Mouse (Mus musculus) macrophage (primary cell): Measurements from ENCODE around the gene Zscan29. TPM values are rescaled to one million over a fixed set of nuclear protein-coding genes. Genes with fewer than 3 reads are reported as not detected.
A peak's percentile ranks its signal among the peaks of the same experiment; 100 is the strongest.

Experiments
- H3K27ac ChIP-seq: fragments of 350-480 bp; formaldehyde crosslinking; 2 replicates; pipeline ENCODE4 v1.9.0; 2021
- H3K36me3 ChIP-seq: fragments of 350-480 bp; formaldehyde crosslinking; 2 replicates; pipeline ENCODE4 v1.9.0; 2021; ENCODE audit errors: inconsistent target
- H3K4me3 ChIP-seq: fragments of 350-480 bp; formaldehyde crosslinking; 2 replicates; pipeline ENCODE4 v1.9.0; 2021; ENCODE audit errors: inconsistent target
- H3K79me2 ChIP-seq: fragments of 350-480 bp; formaldehyde crosslinking; 2 replicates; pipeline ENCODE4 v1.9.0; 2021; ENCODE audit errors: inconsistent target
- WGBS: methylation state at CpG from one replicate; pipeline ENCODE4 v1.1.7; 2026; ENCODE audit warnings: inconsistent platforms; ENCODE audit not compliant: missing documents; 5-methylcytosine and 5-hydroxymethylcytosine counted together
- polyA plus RNA-seq: library from polyadenylated mRNA; stranded (reverse); fragments of 250-400 nt; gene quantifications from 3 replicates; pipeline ENCODE4 v1.2.4, GENCODE M21; 2018; ENCODE audit warnings: inconsistent platforms
- total RNA-seq, 78 experiments: library from RNA; depleted of rRNA; stranded (reverse); fragments of 250-400 nt; gene quantifications; 1 replicate in 9 of 78; 2 replicates in 24 of 78; 3 replicates in 43 of 78; 4 replicates in 2 of 78; pipeline ENCODE4 v1.2.4; 2018; ENCODE audit warnings: inconsistent platforms in 56 of 78

The Zscan29 gene
- 100 to 1,000 TPM in 3 of 26 experiments, 10 to 100 TPM in 23; 11.4 to 113 (median 39.8) TPM for total RNA-seq (2018; cell fraction: chromatin; rRNA removed)
- total RNA-seq (2018; cell fraction: cytosol; rRNA removed) = 10 to 100 TPM in 24 of 26 experiments, 1 to 10 TPM in 2; 7.3 to 55.0 (median 29.3) TPM
- total RNA-seq (2018; cell fraction: nucleus; rRNA removed) = 100 to 1,000 TPM in 1 of 26 experiments, 10 to 100 TPM in 25; 11.2 to 104 (median 47.3) TPM
- 16.2 to 24.6 TPM (median 22.3 TPM) in 3 replicates for polyA plus RNA-seq

DNA sequence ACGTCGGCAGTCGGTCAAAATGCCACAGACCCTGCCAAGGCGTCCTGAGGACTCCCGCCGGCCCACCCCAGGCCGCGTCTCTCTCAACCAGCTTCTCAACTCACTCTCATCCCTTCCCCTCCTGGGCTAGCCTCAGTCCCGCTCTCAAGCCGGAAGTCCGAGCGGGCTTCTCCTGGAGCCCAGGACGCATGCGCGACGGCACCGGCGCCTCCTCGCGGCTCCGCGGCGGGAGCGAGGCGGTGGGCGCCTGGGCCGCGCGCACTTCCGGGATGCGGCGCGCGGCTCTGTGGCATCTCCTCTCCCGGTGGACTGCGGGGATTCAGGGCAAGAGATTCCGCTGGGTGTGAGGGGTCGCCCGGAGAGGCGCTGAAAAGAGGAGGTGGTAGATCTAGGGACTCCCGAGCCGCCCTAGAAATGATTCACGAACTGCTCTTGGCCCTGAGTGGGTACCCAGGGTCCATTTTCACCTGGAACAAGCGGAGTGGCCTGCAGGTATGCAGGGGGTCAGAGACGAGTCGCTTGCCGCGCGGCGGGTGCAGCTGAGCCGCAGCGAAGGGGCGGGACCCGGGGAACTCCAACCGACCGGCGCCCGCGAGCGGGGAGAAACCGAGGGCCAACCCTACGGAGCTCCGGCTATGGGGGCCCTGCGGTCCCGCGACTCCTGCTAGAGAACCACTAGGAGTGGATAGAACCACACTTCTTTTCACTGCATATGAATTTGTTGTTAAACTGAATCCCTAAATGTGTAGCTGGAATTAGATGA is at the start of gene Zscan29:
TSS of gene Zscan29 (minus strand) at position 146 of the 763 bp plus-strand sequence.
- peak within 1 kb of the TSS; percentile 77 for H3K27ac ChIP-seq
- peaks cover 33% of the 10 kb centered on the region for H3K36me3 ChIP-seq
- peak within 1 kb of the TSS; percentile 77 for H3K4me3 ChIP-seq
- 1% methylated on average over 66 of the region's 66 CpGs for WGBS
- peaks cover 76% of the 10 kb centered on the region for H3K79me2 ChIP-seq

DNA sequence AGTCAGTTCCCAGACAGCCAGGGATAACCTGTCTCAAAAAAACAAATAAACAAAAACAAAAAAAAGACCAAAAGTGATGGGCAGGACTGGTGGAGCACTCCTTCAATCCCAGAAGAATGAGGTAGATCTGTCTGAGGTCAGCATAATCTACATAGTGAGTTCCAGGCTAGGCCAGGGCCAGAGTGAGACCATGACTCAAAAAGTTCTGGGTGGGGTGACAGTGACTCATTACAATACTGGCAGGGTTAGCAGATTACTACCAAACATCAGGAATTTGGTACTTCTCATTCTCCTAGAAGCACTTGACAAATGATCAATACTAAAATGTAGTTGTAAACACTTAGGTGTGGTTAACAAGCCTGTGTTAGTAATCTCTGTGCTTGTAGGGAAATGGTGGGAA is 49.1 kb upstream of the Zscan29 start:
- Histone ChIP-seq H3K4me3 (no peak overlapping the region), H3K79me2 (no peaks in the 10 kb centered on the region), H3K36me3 (peaks cover 14% of the 10 kb centered on the region; the same call in 1 of the 2 replicates), H3K27ac (no peak overlapping the region)

DNA sequence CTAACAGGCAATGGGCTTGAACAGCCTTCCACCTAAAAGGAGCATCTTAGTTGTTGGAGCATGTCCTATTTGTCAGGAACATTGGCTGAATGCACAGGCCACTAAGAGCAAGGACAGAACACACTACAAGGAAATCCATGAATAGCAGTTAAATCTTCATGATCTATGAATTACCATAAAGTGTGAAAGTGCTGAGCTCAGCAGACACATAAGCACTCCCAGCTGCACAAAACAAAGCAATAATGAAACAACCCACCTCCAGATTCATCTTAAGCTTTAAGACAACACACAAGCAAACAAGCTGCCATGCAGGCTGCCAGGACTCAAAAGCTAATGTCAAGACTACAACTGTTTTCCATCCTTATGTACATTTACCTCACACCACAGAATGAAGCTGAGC is 48.3 kb upstream of the Zscan29 start:
- no peak overlapping the region for H3K4me3 ChIP-seq
- no peaks in the 10 kb centered on the region for H3K79me2 ChIP-seq
- H3K36me3 ChIP-seq = peaks cover 14% of the 10 kb centered on the region; the same call in 1 of the 2 replicates
- H3K27ac ChIP-seq = no peak overlapping the region

DNA sequence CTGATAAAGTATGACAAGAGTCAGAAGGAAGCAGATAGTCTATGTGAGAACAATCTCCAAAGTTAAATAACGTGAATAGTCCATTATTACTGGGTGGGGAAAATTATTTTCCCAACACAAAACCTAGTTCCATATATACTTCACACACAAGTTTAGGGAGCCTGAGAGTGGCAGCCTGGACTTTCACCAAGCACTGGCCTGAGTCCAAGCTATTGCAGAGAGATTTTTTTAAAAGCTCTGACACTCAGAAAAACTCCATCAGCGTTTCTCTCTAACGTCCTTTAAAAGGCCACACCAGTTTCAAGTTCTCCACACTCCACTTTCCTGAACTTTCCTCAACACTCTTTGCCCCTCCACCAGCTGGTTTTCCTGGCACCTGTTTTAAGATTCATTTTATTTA is 43.6 kb upstream of the Zscan29 start:
- H3K79me2 ChIP-seq = no peaks in the 10 kb centered on the region
- 88% methylated on average over 3 of the region's 3 CpGs for WGBS
- H3K4me3 ChIP-seq = no peak overlapping the region
- H3K36me3 ChIP-seq = peaks cover 25% of the 10 kb centered on the region; the same call in 1 of the 2 replicates
- no peak overlapping the region for H3K27ac ChIP-seq

DNA sequence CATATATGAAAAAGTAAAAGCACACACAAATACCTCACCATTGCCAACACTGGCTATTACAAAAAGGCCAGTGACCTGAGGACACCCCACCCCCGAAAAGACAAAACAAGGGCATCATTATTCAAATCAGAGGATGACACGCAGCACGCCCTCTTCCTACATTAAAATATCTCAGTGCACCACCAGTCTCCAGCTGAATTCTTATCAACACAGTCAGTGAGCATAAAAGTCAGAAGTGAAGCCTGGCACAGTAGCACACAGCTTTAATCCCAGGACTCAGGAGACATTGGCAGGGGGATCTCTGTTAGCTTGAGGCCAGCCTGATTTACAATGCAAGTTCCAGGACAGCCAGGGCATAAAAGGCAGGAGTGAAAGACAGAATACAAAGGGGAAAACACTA is 35.6 kb upstream of the Zscan29 start:
- Histone ChIP-seq H3K4me3 (no peak overlapping the region), H3K27ac (no peak overlapping the region), H3K36me3 (peaks cover 62% of the 10 kb centered on the region; the same call in 1 of the 2 replicates), H3K79me2 (no peaks in the 10 kb centered on the region)
- 97% methylated on average over 3 of the region's 3 CpGs for WGBS

DNA sequence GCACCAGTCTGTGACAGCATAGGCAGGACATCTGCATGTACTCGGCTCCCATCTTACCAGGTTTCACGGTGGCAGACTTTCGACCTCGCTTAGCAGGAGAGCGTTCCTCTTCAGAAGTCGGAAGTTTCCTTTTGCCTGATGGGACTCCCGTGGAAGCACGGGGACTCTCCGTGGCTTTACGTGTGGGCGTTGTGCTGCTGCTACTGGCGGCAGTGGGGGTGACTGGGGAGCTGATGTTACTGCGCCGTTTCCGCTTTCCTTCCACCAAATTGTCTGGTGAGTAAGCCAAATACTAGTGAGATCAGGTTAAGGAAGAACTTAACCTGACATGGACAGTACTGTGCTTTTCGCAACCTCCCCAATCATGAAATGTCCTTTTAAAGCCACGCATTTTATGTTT is 33.4 kb upstream of the Zscan29 start:
- no peak overlapping the region for H3K27ac ChIP-seq
- 94% methylated on average over 17 of the region's 17 CpGs for WGBS
- no peak overlapping the region for H3K4me3 ChIP-seq
- H3K36me3 ChIP-seq = peaks cover 65% of the 10 kb centered on the region
- no peaks in the 10 kb centered on the region for H3K79me2 ChIP-seq

DNA sequence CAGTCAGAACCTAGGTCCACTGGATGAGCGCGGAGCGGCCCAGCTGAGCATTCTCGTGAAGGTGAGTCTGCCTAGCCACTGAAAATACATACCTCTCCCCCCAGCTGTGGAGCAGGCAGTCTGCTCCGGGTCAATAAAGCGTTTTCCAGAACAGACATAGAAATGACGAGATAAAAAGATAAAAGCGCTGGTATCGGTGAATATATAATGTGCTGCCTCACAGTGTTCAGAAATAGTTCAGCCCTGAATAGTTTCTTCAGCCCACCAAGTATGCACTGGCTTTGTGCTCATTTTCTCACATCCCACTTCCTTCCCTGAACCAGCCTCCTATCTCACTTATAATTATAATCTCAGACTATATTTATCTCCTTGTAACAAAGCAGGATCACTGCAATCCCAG is 24.5 kb upstream of the Zscan29 start:
- no peak overlapping the region for H3K27ac ChIP-seq
- WGBS = 97% methylated on average over 9 of the region's 9 CpGs
- H3K36me3 ChIP-seq = peaks cover 95% of the 10 kb centered on the region
- no peak overlapping the region for H3K4me3 ChIP-seq
- no peaks in the 10 kb centered on the region for H3K79me2 ChIP-seq

DNA sequence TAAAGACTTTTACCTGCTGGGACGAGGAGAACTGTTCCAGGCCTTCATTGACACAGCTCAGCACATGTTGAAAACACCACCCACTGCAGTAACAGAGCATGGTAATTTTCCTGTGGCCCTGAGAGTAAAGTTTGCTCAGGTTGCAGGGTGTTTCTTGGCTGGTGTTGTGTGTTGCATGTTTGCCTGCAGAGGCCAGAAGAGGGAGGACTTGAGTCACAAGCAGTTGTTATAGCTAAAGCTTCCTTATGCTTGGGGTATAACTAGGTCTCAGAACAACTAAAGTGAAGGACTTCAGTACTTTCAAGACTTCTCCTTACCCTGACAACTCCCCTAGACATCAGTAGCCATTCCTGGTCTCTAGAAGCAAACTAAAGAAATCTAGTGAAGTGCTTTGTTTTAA is 17.6 kb upstream of the Zscan29 start:
- H3K27ac ChIP-seq = no peak overlapping the region
- H3K4me3 ChIP-seq = no peak overlapping the region
- 100% methylated on average over 1 of the region's 1 CpGs for WGBS
- no peaks in the 10 kb centered on the region for H3K79me2 ChIP-seq
- H3K36me3 ChIP-seq = peaks cover 98% of the 10 kb centered on the region

DNA sequence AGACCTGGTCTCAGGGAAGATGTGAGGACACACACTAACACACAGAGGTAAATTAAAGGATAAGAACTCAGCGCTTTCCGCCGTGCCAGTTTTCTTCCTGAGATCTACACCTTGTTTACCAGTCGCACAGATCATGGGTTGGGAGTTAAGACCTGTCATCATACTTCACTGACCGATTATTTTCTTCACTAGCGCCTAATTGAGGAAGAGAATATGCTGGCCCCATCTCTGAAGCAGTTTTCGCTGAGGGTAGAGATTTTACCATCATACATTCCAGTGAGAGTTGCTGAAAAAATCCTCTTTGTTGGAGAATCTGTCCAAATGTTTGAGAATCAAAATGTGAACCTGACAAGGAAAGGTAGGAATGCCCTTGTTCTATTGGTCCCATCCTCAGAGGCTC is 13.2 kb upstream of the Zscan29 start:
- H3K79me2 ChIP-seq = peaks cover 23% of the 10 kb centered on the region
- WGBS = 100% methylated on average over 7 of the region's 7 CpGs
- H3K4me3 ChIP-seq = no peak overlapping the region
- peaks cover 63% of the 10 kb centered on the region for H3K36me3 ChIP-seq
- H3K27ac ChIP-seq = no peak overlapping the region

DNA sequence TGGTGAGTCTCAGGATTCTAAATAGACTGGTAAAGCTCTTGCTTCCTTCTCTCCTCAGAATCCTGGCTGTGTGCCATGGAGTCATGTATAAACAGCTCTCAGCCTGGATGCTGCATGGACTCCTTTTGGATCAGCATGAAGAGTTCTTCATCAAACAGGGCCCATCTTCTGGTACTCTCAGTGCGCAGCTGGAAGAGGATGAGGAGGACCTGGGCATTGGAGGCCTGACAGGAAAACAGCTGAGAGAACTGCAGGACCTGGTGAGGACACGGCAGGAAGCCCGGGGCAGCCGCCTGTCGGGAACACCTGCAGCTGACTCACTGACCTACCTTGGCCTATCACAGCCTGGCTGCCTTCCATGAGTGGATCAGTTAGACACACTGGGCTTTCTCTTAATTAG is 12.5 kb upstream of the Zscan29 start:
- no peak overlapping the region for H3K4me3 ChIP-seq
- WGBS = 89% methylated on average over 5 of the region's 5 CpGs
- peaks cover 56% of the 10 kb centered on the region for H3K36me3 ChIP-seq
- H3K79me2 ChIP-seq = peaks cover 23% of the 10 kb centered on the region
- no peak overlapping the region for H3K27ac ChIP-seq

DNA sequence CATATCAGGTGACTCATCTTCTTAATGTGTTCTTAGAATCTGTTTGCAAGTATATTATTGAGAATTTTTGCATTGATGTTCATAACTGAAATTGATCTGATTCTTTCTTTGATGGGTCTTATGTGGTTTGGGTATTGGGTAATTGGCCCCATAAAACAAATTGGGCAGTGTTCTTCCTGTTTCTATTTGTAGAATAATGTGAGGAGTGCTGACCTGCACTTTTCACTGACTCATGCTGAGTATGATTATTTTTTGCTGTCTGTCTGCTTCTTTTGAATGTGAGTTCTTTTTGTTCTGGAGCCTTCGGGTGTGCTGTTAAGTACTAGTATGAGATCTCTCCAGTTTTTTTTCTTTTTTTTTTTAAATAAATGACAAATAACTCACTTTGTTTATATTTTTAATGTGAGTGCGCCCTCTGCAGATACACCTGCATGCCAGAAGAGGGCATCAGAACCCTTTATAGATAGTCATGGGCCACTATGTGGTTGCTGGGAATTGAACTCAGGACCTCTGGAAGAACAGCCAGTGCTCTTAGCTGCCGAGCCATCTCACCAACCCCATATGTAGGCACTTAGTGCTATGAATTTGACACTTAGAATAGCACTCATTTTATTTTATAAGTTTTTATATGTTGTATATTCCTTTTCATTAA is 8.0 kb upstream of the Zscan29 start:
- Histone ChIP-seq H3K79me2 (peaks cover 31% of the 10 kb centered on the region), H3K4me3 (no peak overlapping the region), H3K36me3 (peaks cover 31% of the 10 kb centered on the region), H3K27ac (peak overlapping the region; percentile 78)
- WGBS = 51% methylated on average over 3 of the region's 3 CpGs

DNA sequence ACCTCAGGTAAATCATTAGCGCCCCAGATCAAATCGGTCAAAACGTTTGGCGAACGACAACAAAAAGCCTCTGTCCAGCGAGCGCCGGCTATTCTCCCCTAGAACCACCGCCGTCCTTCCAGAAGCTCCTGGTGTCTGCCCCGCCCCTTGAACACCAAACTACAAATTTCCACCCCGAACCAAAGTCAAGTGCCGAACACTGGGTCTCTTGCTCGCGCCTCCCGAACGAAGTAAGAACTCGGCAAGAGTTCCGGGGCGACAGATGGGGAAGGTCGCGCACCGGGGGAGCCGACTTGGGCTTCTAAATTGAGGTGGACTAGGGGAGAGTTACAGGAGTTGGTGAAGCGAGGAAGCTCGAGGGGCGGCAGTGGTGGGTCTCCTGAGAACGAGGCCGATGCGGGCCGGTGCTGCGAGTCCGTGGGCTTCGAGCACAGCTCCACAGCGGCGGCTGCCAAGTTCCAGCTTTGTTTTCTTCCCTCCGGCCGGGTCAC is 399 bp downstream of the Zscan29 start, which contains the start of gene Tubgcp4:
TSS of gene Tubgcp4 (plus strand) at position 174 of the 491 bp plus-strand sequence.
- peaks cover 32% of the 10 kb centered on the region for H3K36me3 ChIP-seq
- H3K79me2 ChIP-seq = peaks cover 76% of the 10 kb centered on the region
- H3K27ac ChIP-seq = peak within 1 kb of the TSS; percentile 77
- peak within 1 kb of the TSS; percentile 77 for H3K4me3 ChIP-seq
- WGBS = 0% methylated on average over 38 of the region's 38 CpGs

DNA sequence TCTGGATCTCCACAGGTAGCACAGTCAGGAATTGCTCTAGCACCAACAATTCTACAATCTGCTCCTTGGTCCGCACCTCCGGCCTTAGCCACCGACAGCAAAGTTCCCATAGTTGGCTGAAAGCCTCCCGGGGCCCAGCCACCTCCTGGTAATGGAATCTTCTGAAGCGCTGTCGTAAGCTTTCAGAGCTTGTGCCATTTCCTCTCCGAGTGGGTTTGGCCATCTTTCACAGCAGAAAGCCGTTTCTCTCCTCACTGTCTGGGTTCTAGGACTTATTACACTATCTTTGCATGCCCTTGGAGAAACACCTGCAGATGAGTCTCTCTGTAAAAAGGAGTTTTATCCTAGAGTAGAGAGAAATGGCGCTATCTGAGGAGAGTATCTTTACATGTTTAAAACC is 1.0 kb downstream of the Zscan29 start:
- H3K27ac ChIP-seq = peak overlapping the region; percentile 77
- 4% methylated on average over 9 of the region's 9 CpGs for WGBS

DNA sequence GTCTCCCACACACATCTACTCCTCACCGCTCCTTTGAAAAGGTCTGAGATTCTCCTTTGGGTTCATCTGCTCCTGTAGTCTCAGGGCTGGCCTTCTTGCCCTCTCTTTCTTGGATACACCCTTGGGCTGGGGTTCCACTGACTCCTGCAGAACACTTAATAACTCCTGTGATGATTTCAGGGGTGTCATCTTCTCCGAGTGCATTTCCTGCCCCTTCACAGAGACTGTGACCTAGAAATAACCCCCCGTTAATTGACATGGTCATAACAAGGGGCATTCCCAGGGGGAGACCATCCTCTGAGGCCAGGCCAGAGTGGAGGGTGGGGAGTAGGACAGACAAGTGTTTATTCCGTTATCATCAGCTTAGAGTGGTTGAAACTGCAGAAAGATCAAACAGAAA is 1.8 kb downstream of the Zscan29 start:
- Histone ChIP-seq H3K4me3 (peak overlapping the region; percentile 77), H3K36me3 (peaks cover 35% of the 10 kb centered on the region), H3K27ac (peak overlapping the region; percentile 77), H3K79me2 (peaks cover 70% of the 10 kb centered on the region)
- 47% methylated on average over 4 of the region's 4 CpGs for WGBS

More for the DNA sequence above, 1.0 kb downstream of the Zscan29 start:
- Histone ChIP-seq H3K4me3 (peak overlapping the region; percentile 77), H3K36me3 (peaks cover 31% of the 10 kb centered on the region), H3K79me2 (peaks cover 76% of the 10 kb centered on the region)

DNA sequence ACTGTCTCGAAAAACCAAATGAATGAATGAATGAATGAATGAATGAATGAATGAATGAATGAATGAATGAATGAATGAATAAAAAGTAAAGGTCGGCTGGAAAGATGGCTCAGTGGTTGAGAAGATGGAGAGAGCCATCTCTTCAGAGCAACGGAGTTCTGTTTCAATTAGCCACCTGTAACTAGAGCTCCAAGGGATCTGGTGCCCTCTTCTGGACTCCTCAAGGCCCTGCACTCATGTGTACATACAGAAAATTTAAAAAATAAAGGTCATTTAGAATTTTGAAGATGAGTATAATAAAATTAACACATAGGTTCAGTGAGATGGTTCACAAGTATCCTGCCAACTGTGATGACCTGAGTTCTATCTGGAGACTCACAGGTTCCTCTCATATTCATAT is 17.8 kb downstream of the Zscan29 start:
- Histone ChIP-seq H3K79me2 (no peaks in the 10 kb centered on the region), H3K36me3 (peaks cover 7% of the 10 kb centered on the region)
- 88% methylated on average over 3 of the region's 3 CpGs for WGBS

More for the DNA sequence above, 17.8 kb downstream of the Zscan29 start:
- Histone ChIP-seq H3K27ac (no peak overlapping the region), H3K4me3 (no peak overlapping the region)
